Mouse (Mus musculus) stomach, adult 2 months (tissue): Measurements from ENCODE around the gene Sprr2h. TPM values are rescaled to one million over a fixed set of nuclear protein-coding genes. Genes with fewer than 3 reads are reported as not detected.

ENCODE experiments used
- polyA plus RNA-seq: library from polyadenylated mRNA; depleted of rRNA; stranded (reverse); fragments of >200 nt; gene quantifications from 2 replicates; pipeline ENCODE4 v1.2.3, GENCODE M21; 2012; rRNA removed

Sprr2h gene
- polyA plus RNA-seq, result 0.20 and 0.31 TPM in 2 replicates

DNA sequence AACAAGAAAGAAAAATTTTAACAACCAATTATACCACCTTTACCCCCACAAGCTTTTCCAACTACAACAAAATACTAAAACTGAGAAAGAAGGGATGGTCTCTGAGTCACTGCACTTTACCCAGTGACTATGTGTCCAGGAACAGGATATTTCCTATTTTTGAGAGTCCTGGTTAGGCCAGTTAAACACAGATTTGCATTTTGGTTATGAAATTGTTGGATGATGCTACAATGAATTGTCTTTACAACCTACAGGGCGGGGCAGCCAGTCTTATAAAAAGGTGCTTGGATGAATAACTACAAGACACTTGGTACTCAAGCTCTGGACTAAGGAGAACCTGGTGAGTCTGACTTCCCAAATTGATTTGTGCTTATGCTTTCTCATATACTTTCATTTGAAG, at the start of gene Sprr2h:
Gene Sprr2h (plus strand): TSS at position 301 of the 400 bp plus-strand sequence.

DNA sequence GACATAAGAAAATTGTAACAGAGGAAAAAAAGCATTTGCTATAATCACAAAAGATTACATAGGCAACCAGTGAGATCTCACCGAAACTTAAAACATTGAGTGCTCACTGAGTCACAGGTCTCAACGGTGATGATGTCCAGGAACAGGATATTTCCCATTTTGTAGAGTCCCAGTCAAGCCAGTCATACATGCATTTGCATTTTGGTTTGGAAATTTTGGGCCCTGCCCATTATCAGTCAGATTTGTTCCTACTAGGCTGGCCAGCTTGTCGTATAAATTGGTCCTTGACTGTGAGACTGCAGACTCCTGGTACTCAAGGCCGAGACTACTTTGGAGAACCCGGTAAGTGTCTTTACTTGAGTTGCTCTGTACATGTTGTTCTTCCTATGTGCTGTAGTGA, 46.6 kb upstream of the Sprr2h start, which contains the start of gene Sprr2d:
Gene Sprr2d (plus strand): TSS at position 301 of the 400 bp plus-strand sequence.

DNA sequence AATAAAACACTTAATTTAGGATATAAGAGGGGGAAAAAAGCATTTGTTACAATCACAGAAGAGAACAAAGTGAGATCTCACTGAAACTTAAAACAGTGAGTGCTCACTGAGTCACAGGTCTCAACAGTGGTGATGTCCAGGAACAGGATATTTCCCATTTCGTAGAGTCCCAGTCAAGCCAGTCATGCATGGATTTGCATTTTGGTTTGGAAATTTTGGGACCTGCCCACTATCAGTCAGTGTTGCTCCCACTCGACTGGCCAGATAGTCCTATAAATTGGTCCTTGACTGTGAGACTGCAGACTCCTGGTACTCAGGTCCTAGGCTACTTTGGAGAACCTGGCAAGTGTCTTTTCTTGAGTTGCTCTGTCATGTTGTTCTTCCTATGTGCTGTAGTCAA, 33.6 kb upstream of the Sprr2h start, which contains the start of gene Sprr2e:
Gene Sprr2e (plus strand): TSS at position 301 of the 400 bp plus-strand sequence.

DNA sequence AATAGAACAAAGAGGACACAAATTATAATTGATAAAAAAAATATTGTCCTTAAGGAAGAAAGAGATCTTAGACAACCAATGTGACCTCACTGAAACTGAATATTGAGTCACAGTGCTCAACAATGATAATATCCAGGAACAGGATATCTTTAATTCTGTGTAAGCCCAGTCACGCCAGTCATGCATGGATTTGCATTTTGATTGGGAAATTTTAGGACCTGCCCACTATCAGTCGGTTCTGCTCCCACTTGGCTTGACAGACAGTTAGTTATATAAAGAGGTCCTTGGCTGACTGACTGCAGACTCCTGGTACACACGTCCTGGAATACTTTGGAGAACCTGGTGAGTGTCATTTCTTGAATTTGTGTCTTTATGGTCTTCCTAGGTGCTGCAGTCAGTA, 20.6 kb upstream of the Sprr2h start, which contains the start of gene Sprr2f:
Gene Sprr2f (plus strand): TSS at position 301 of the 400 bp plus-strand sequence.

DNA sequence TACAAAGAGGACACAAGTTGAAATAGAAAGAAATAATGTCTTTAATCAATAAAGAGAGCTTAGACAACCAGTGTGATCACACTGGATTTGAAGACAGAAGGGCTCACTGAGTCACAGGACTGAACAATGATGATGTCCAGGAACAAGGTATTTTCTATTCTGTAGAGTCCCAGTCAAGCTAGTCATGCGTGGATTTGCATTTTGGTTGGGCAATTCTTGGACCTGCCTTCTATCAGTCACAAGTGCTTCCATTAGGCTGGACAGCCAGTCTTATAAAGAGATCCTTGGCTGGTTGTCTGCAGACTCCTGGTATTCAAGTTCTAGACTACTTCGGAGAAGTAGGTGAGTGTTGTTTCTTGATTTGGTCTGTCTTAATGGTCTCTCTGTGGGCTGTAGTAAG, 22.2 kb downstream of the Sprr2h start, which contains the start of gene Sprr2i:
Gene Sprr2i (plus strand): TSS at position 301 of the 400 bp plus-strand sequence.

DNA sequence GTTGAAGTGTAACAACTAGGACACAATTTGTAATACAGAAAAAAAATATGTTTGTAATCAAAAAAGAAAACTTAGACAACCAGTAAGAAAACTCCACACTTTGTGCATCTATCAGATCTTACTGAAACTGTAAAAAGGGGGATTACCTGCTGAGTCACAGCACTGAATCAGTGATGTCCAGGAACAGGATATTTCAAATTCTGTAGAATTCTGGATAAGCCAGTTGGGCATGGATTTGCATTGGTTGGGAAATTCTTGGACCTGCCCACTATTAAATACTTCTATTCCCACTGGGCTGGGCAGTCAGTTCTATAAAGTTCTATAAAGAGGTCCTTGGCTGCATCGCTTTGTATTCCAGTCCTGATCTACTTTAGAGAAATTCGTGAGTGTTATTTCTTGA, 32.3 kb downstream of the Sprr2h start, which contains the start of gene Sprr2j-ps:
Gene Sprr2j-ps (plus strand): TSS at position 301 of the 400 bp plus-strand sequence.

DNA sequence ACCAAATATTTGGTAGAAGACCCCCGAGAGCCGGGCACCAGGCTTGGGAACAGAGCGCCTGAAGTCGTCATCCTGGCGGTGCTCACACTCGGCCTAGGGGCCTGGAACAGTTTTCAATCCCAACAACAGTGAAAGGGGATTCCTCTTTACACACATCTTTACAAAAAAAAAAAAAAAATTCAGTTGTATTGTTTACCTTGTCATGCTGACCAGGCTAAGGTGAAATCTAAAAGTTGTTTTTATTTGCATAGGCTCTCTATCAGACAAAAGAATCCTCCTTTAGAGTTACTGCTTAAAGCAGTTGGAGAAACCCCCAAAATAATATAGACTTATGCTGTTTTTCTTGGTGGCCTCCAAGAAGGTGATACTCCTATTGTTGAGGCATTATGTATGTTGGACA, 43.8 kb downstream of the Sprr2h start, which contains the start of gene Gm9774:
Gene Gm9774 (minus strand): TSS at position 101 of the 400 bp plus-strand sequence.

DNA sequence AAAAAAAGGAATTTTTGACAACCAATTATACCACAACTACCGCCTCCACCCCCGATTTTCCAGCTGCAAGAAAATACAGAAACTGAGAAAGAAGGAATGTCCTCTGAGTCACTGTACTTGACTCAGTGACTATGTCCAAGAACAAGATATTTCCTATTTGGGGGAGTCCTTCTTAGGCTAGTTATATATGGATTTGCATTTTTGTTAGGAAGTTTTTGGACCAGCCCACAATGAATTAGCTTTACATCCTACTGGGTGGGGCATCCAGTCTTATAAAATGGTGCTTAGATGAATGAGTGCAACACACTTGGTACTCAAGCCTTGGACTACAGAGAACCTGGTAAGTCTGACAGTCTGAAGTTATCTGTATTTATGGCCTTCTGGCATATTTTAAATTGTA, 46.8 kb downstream of the Sprr2h start, which contains the start of gene Sprr2k:
Gene Sprr2k (plus strand): TSS at position 301 of the 400 bp plus-strand sequence.

Other genes starting within 250 kb of the Sprr2h start
- gene Lelp1, start 242.9 kb upstream of the Sprr2h start, polyA plus RNA-seq, result not detected in 2 replicates
- gene Sprr2a1, start 169.9 kb upstream of the Sprr2h start, polyA plus RNA-seq, result 36.4 and 39.0 TPM in 2 replicates
- gene Sprr2a2, start 169.8 kb upstream of the Sprr2h start, polyA plus RNA-seq, result 33,133 and 71,165 TPM in 2 replicates
- gene Sprr2a3, start 100.3 kb upstream of the Sprr2h start, polyA plus RNA-seq, result 693 and 1,565 TPM in 2 replicates
- 9.6 and 30.5 TPM in 2 replicates for gene Sprr2b, start 69.1 kb upstream of the Sprr2h start, polyA plus RNA-seq
- gene Sprr2d, start 46.5 kb upstream of the Sprr2h start, polyA plus RNA-seq, result 9.8 and 18.7 TPM in 2 replicates
- gene Sprr2e, start 33.5 kb upstream of the Sprr2h start, polyA plus RNA-seq, result 3.8 and 5.0 TPM in 2 replicates
- 2.9 and 7.7 TPM in 2 replicates for gene Sprr2f, start 20.5 kb upstream of the Sprr2h start, polyA plus RNA-seq
- 37.4 and 59.0 TPM in 2 replicates for gene Sprr2i, start 22.3 kb downstream of the Sprr2h start, polyA plus RNA-seq
- gene Sprr2j-ps, start 32.4 kb downstream of the Sprr2h start, polyA plus RNA-seq, result 16.1 and 18.8 TPM in 2 replicates
- gene Gm9774, start 43.7 kb downstream of the Sprr2h start, polyA plus RNA-seq, result 4.8 and 10.8 TPM in 2 replicates
- gene Sprr2k, start 46.9 kb downstream of the Sprr2h start, polyA plus RNA-seq, result 0.52 and 0.62 TPM in 2 replicates
- 22.3 and 23.6 TPM in 2 replicates for gene Sprr1b, start 53.1 kb downstream of the Sprr2h start, polyA plus RNA-seq
- 1,016 and 1,618 TPM in 2 replicates for gene Sprr3, start 73.0 kb downstream of the Sprr2h start, polyA plus RNA-seq
- gene Sprr1a, start 100.2 kb downstream of the Sprr2h start, polyA plus RNA-seq, result 608 and 748 TPM in 2 replicates
- gene Sprr4, start 114.8 kb downstream of the Sprr2h start, polyA plus RNA-seq, result not detected in 2 replicates
- 0.13 and 0.28 TPM in 2 replicates for gene 2310046K23Rik, start 148.8 kb downstream of the Sprr2h start, polyA plus RNA-seq
- 1.8 and 2.7 TPM in 2 replicates for gene Ivl, start 188.1 kb downstream of the Sprr2h start, polyA plus RNA-seq
- gene Smcp, start 203.3 kb downstream of the Sprr2h start, polyA plus RNA-seq, result not detected in 2 replicates
- 2.9 and 3.0 TPM in 2 replicates for gene 2210017I01Rik, start 221.8 kb downstream of the Sprr2h start, polyA plus RNA-seq
- gene Lce6a, start 236.0 kb downstream of the Sprr2h start, polyA plus RNA-seq, result 0.77 and 3.0 TPM in 2 replicates